Mouse (Mus musculus): ENCODE results near the gene Rundc3a. TPM values are rescaled to one million over a fixed set of nuclear protein-coding genes. Genes with fewer than 3 reads are reported as not detected.

Rundc3a gene
- polyA plus RNA-seq, 1 experiment, result 446 TPM

GRCm38 (mm10) chr11:102403657-102404056, 10.5 kb downstream of the Rundc3a start:
- Histone ChIP-seq H3K27me3 (ENCODE audit: control insufficient read depth, insufficient read depth, low read length) (no peaks in the 10 kb centered on the region), H3K27ac (ENCODE audit: insufficient read depth, low read length) (no peak overlapping the region), H3K4me1 (ENCODE audit: control insufficient read depth, insufficient read depth, low read length) (peaks cover 29% of the 10 kb centered on the region), H3K4me3 (replicated peaks; ENCODE audit: insufficient read depth, low read depth, low read length) (no peak overlapping the region)
- DNase-seq, result peak; percentile 25 to 38
- 82% methylated on average over 11 of the region's 11 CpGs for WGBS
- TF ChIP-seq CTCF (IDR thresholded peaks at IDR 0.05; ENCODE audit: borderline replicate concordance, insufficient read depth, low read depth, low read length), result no peak
- TF ChIP-seq POLR2A (IDR thresholded peaks at IDR 0.05; ENCODE audit: borderline replicate concordance, insufficient read depth, low read length), result no peak

- Histone ChIP-seq H3K4me1 (ENCODE audit: control insufficient read depth, insufficient read depth, low read length) (peaks cover 22% of the 10 kb centered on the region), H3K27ac (ENCODE audit: insufficient read depth, low read length) (0 out of 2 replicates have a peak overlapping the region, but pooled peaks have one; percentile 37), H3K4me3 (replicated peaks; ENCODE audit: insufficient read depth, low read depth, low read length) (no peak overlapping the region), H3K27me3 (ENCODE audit: control insufficient read depth, insufficient read depth, low read length) (no peaks in the 10 kb centered on the region)
- TF ChIP-seq POLR2A (IDR thresholded peaks at IDR 0.05; ENCODE audit: borderline replicate concordance, insufficient read depth, low read length), result no peak
- no peak for TF ChIP-seq CTCF (IDR thresholded peaks at IDR 0.05; ENCODE audit: borderline replicate concordance, insufficient read depth, low read depth, low read length)
- DNase-seq, result peak; percentile 33 to 42
- 49% methylated on average over 18 of the region's 18 CpGs for WGBS
These were observed 11.2 kb downstream of the Rundc3a start for GRCm38 (mm10) chr11:102404161-102405010.

GRCm38 (mm10) chr11:102405544-102406285, 12.5 kb downstream of the Rundc3a start:
- no peak overlapping the region for H3K27ac ChIP-seq (ENCODE audit: insufficient read depth, low read length)

GRCm38 (mm10) chr11:102406401-102406800, 13.2 kb downstream of the Rundc3a start:
- DNase-seq, result peak; percentile 30 to 41
- Histone ChIP-seq H3K4me1 (ENCODE audit: control insufficient read depth, insufficient read depth, low read length) (peaks cover 20% of the 10 kb centered on the region), H3K27me3 (ENCODE audit: control insufficient read depth, insufficient read depth, low read length) (no peaks in the 10 kb centered on the region), H3K27ac (ENCODE audit: insufficient read depth, low read length) (peak overlapping the region; percentile 67; the same call in 1 of the 2 replicates), H3K4me3 (replicated peaks; ENCODE audit: insufficient read depth, low read depth, low read length) (peak overlapping the region; percentile 75)
- TF ChIP-seq CTCF (IDR thresholded peaks at IDR 0.05; ENCODE audit: borderline replicate concordance, insufficient read depth, low read depth, low read length) (no peak), POLR2A (IDR thresholded peaks at IDR 0.05; ENCODE audit: borderline replicate concordance, insufficient read depth, low read length) (no peak)
- 4% methylated on average over 3 of the region's 3 CpGs for WGBS

More at GRCm38 (mm10) chr11:102405544-102406285, 12.5 kb downstream of the Rundc3a start:
- DNase-seq, result peak; percentile 19 to 40
- 47% methylated on average over 11 of the region's 11 CpGs for WGBS
- no peaks in the 10 kb centered on the region for H3K27me3 ChIP-seq (ENCODE audit: control insufficient read depth, insufficient read depth, low read length)
- TF ChIP-seq CTCF (IDR thresholded peaks at IDR 0.05; ENCODE audit: borderline replicate concordance, insufficient read depth, low read depth, low read length), result no peak
- no peak for TF ChIP-seq POLR2A (IDR thresholded peaks at IDR 0.05; ENCODE audit: borderline replicate concordance, insufficient read depth, low read length)
- peak overlapping the region; percentile 75 for H3K4me3 ChIP-seq (replicated peaks; ENCODE audit: insufficient read depth, low read depth, low read length)
- peaks cover 20% of the 10 kb centered on the region for H3K4me1 ChIP-seq (ENCODE audit: control insufficient read depth, insufficient read depth, low read length)

GRCm38 (mm10) chr11:102406900-102407833, 14.0 kb downstream of the Rundc3a start:
- Histone ChIP-seq H3K4me3 (replicated peaks; ENCODE audit: insufficient read depth, low read depth, low read length) (peak overlapping the region; percentile 80), H3K27ac (ENCODE audit: insufficient read depth, low read length) (peak overlapping the region; percentile 97), H3K27me3 (ENCODE audit: control insufficient read depth, insufficient read depth, low read length) (no peaks in the 10 kb centered on the region), H3K4me1 (ENCODE audit: control insufficient read depth, insufficient read depth, low read length) (peaks cover 14% of the 10 kb centered on the region)
- TF ChIP-seq POLR2A (IDR thresholded peaks at IDR 0.05; ENCODE audit: borderline replicate concordance, insufficient read depth, low read length) (peak; percentile 77; the same call in 1 of the 2 replicates), CTCF (IDR thresholded peaks at IDR 0.05; ENCODE audit: borderline replicate concordance, insufficient read depth, low read depth, low read length) (no peak)
- WGBS, result under 1% methylated on average over 85 of the region's 85 CpGs
- DNase-seq, result peak; percentile 93

GRCm38 (mm10) chr11:102407834-102408215, 14.6 kb downstream of the Rundc3a start, which contains the start of gene Slc25a39:
Gene Slc25a39, minus strand, starts transcription at chr11:102407946.
- under 1% methylated on average over 19 of the region's 19 CpGs for WGBS
- Histone ChIP-seq H3K4me1 (ENCODE audit: control insufficient read depth, insufficient read depth, low read length) (peaks cover 13% of the 10 kb centered on the region), H3K27ac (ENCODE audit: insufficient read depth, low read length) (peak within 1 kb of the TSS; percentile 97)

More at GRCm38 (mm10) chr11:102407834-102408215, 14.6 kb downstream of the Rundc3a start, which contains the start of gene Slc25a39:
- peak within 1 kb of the TSS; percentile 80 for H3K4me3 ChIP-seq (replicated peaks; ENCODE audit: insufficient read depth, low read depth, low read length)
- no peaks in the 10 kb centered on the region for H3K27me3 ChIP-seq (ENCODE audit: control insufficient read depth, insufficient read depth, low read length)
- TF ChIP-seq CTCF (IDR thresholded peaks at IDR 0.05; ENCODE audit: borderline replicate concordance, insufficient read depth, low read depth, low read length), result no peak
- TF ChIP-seq POLR2A (IDR thresholded peaks at IDR 0.05; ENCODE audit: borderline replicate concordance, insufficient read depth, low read length), result no peak
- DNase-seq, result no peak
